Mouse (Mus musculus) liver, embryonic 13.5 days (tissue): ENCODE measurements around the gene Eef2. TPM values are rescaled to one million over a fixed set of nuclear protein-coding genes. Genes with fewer than 3 reads are reported as not detected.
A peak's percentile ranks its signal among the peaks of the same experiment; 100 is the strongest.
"Not testable (repeated sequence)": the region's sequence is repeated elsewhere in the genome, so short reads cannot be mapped to it uniquely, and the experiment has no call there.

ENCODE experiments used
- ATAC-seq: fragments of 200-750 bp; cut with Nextera tagmentation; 2 replicates; pipeline ENCODE4 v1.8.0; 2017; ENCODE audit warnings: low read depth, mild to moderate bottlenecking, moderate number of reproducible peaks, moderate library complexity
- DNase-seq: peaks from one replicate; pipeline ENCODE4 v3.0.0; 2022
- H3K27ac ChIP-seq: fragments of 300-500 bp; sonication (generic); 2 replicates; pipeline ENCODE4 v1.5.1; 2015; ENCODE audit warnings: moderate library complexity, mild to moderate bottlenecking, inconsistent platforms
- H3K27me3 ChIP-seq: fragments of 300-500 bp; sonication (generic); 2 replicates; pipeline ENCODE4 v1.6.1; 2015; ENCODE audit warnings: mild to moderate bottlenecking, inconsistent platforms
- H3K36me3 ChIP-seq: fragments of 300-500 bp; sonication (generic); 2 replicates; pipeline ENCODE4 v1.6.1; 2015; ENCODE audit warnings: mild to moderate bottlenecking, inconsistent platforms
- H3K4me1 ChIP-seq: fragments of 300-500 bp; sonication (generic); replicated peaks from 2 replicates; pipeline ENCODE4 v1.6.1; 2015; ENCODE audit warnings: inconsistent platforms
- H3K4me2 ChIP-seq: fragments of 300-500 bp; sonication (generic); 2 replicates; pipeline ENCODE4 v1.6.1; 2015; ENCODE audit warnings: inconsistent platforms, mild to moderate bottlenecking, moderate library complexity
- H3K4me3 ChIP-seq: fragments of 300-500 bp; sonication (generic); replicated peaks from 2 replicates; pipeline ENCODE4 v1.5.1; 2015; ENCODE audit warnings: mild to moderate bottlenecking, inconsistent platforms
- H3K9ac ChIP-seq: fragments of 300-500 bp; sonication (generic); 2 replicates; pipeline ENCODE4 v1.6.1; 2015; ENCODE audit warnings: mild to moderate bottlenecking, inconsistent platforms
- H3K9me3 ChIP-seq: fragments of 300-500 bp; sonication (generic); replicated peaks from 2 replicates; pipeline ENCODE4 v1.6.1; 2016; ENCODE audit warnings: inconsistent platforms
- WGBS: fragments of 180-500 bp; shearing (Covaris S2); methylation state at CpG from one replicate; pipeline ENCODE4 v1.1.7; 2015; ENCODE audit not compliant: insufficient replicate concordance; 5-methylcytosine and 5-hydroxymethylcytosine counted together
- polyA plus RNA-seq: library from polyadenylated mRNA; unstranded; fragments of >200 nt; fragmentation: Nextera tagmentation; extraction: Ambion mirVana; gene quantifications from 2 replicates; pipeline ENCODE4 v1.2.1, GENCODE M21; 2015

The Eef2 gene
- polyA plus RNA-seq, 1 experiment from 2014 or later = 369 TPM

GRCm38 (mm10) chr10:81173132-81173531 lies 3.3 kb upstream of the Eef2 start:
- peak overlapping the region; percentile 25 for H3K4me3 ChIP-seq
- no peaks in the 10 kb centered on the region for H3K27me3 ChIP-seq
- H3K9me3 ChIP-seq = no peaks in the 10 kb centered on the region
- H3K9ac ChIP-seq = peak overlapping the region; percentile 60
- peak; percentile 73 for DNase-seq
- 5% methylated on average over 21 of the region's 21 CpGs for WGBS
- peak; percentile 28 for ATAC-seq
- peaks cover 12% of the 10 kb centered on the region for H3K36me3 ChIP-seq
- peak overlapping the region; percentile 47 for H3K4me2 ChIP-seq
- H3K4me1 ChIP-seq = peaks cover 59% of the 10 kb centered on the region
- H3K27ac ChIP-seq = peak overlapping the region; percentile 75

GRCm38 (mm10) chr10:81174617-81175344 lies 1.6 kb upstream of the Eef2 start:
- Histone ChIP-seq H3K9ac (peak overlapping the region; percentile 100), H3K4me2 (peak overlapping the region; percentile 68), H3K27me3 (no peaks in the 10 kb centered on the region), H3K36me3 (peaks cover 29% of the 10 kb centered on the region), H3K9me3 (no peaks in the 10 kb centered on the region), H3K4me3 (peak overlapping the region; percentile 17), H3K4me1 (peaks cover 66% of the 10 kb centered on the region), H3K27ac (peak overlapping the region; percentile 83)
- 10% methylated on average over 29 of the region's 29 CpGs for WGBS
- DNase-seq (peak; percentile 77), ATAC-seq (peak; percentile 25)

GRCm38 (mm10) chr10:81175345-81175701 lies 1.1 kb upstream of the Eef2 start:
- ATAC-seq, H3K27me3 ChIP-seq, H3K9me3 ChIP-seq, DNase-seq: not testable (repeated sequence)
- H3K4me3 ChIP-seq = peak overlapping the region; percentile 17
- peaks cover 34% of the 10 kb centered on the region for H3K36me3 ChIP-seq
- H3K4me1 ChIP-seq = peaks cover 70% of the 10 kb centered on the region
- H3K27ac ChIP-seq = peak overlapping the region; percentile 83
- peak overlapping the region; percentile 100 for H3K9ac ChIP-seq
- 14% methylated on average over 4 of the region's 4 CpGs for WGBS
- H3K4me2 ChIP-seq = peak overlapping the region; percentile 68

GRCm38 (mm10) chr10:81175936-81176465 lies 430 bp upstream of the Eef2 start:
- ATAC-seq (no peak), DNase-seq (no peak)
- 12% methylated on average over 13 of the region's 13 CpGs for WGBS
- H3K9ac ChIP-seq = peak overlapping the region; percentile 100
- peaks cover 41% of the 10 kb centered on the region for H3K36me3 ChIP-seq
- peaks cover 75% of the 10 kb centered on the region for H3K4me1 ChIP-seq
- H3K4me2 ChIP-seq = peak overlapping the region; percentile 68
- H3K27me3 ChIP-seq = no peaks in the 10 kb centered on the region
- H3K4me3 ChIP-seq = peak overlapping the region; percentile 98
- H3K27ac ChIP-seq = peak overlapping the region; percentile 83
- no peaks in the 10 kb centered on the region for H3K9me3 ChIP-seq

GRCm38 (mm10) chr10:81177491-81177925 lies 1.1 kb downstream of the Eef2 start:
- H3K4me3 ChIP-seq = peak overlapping the region; percentile 98
- 4% methylated on average over 16 of the region's 16 CpGs for WGBS
- peak overlapping the region; percentile 95 for H3K27ac ChIP-seq
- no peaks in the 10 kb centered on the region for H3K9me3 ChIP-seq
- peaks cover 88% of the 10 kb centered on the region for H3K4me1 ChIP-seq
- H3K36me3 ChIP-seq = peaks cover 56% of the 10 kb centered on the region
- ATAC-seq (no peak), DNase-seq (no peak)
- peak overlapping the region; percentile 84 for H3K4me2 ChIP-seq
- peak overlapping the region; percentile 100 for H3K9ac ChIP-seq
- H3K27me3 ChIP-seq = no peaks in the 10 kb centered on the region

GRCm38 (mm10) chr10:81177958-81178712 lies 1.7 kb downstream of the Eef2 start:
- ATAC-seq = no peak
- Histone ChIP-seq H3K36me3 (peaks cover 57% of the 10 kb centered on the region), H3K9me3 (no peaks in the 10 kb centered on the region), H3K4me3 (peak overlapping the region; percentile 98), H3K27me3 (no peaks in the 10 kb centered on the region), H3K4me2 (peak overlapping the region; percentile 84), H3K27ac (peak overlapping the region; percentile 95), H3K9ac (peak overlapping the region; percentile 100), H3K4me1 (peaks cover 83% of the 10 kb centered on the region)
- WGBS = 48% methylated on average over 14 of the region's 14 CpGs
- no peak for DNase-seq

- no peaks in the 10 kb centered on the region for H3K9me3 ChIP-seq
- 90% methylated on average over 11 of the region's 11 CpGs for WGBS
- ATAC-seq = no peak
- peak overlapping the region; percentile 95 for H3K27ac ChIP-seq
- peaks cover 81% of the 10 kb centered on the region for H3K4me1 ChIP-seq
- no peaks in the 10 kb centered on the region for H3K27me3 ChIP-seq
- DNase-seq = no peak
- peaks cover 57% of the 10 kb centered on the region for H3K36me3 ChIP-seq
- peak overlapping the region; percentile 84 for H3K4me2 ChIP-seq
- H3K9ac ChIP-seq = peak overlapping the region; percentile 100
- peak overlapping the region; percentile 98 for H3K4me3 ChIP-seq
Measured at GRCm38 (mm10) chr10:81178927-81179326, 2.5 kb downstream of the Eef2 start.

- H3K27me3 ChIP-seq = no peaks in the 10 kb centered on the region
- DNase-seq (no peak), ATAC-seq (no peak)
- 90% methylated on average over 32 of the region's 32 CpGs for WGBS
- peaks cover 65% of the 10 kb centered on the region for H3K36me3 ChIP-seq
- peak overlapping the region; percentile 84; the same call in 1 of the 2 replicates for H3K4me2 ChIP-seq
- H3K4me3 ChIP-seq = peak overlapping the region; percentile 98; the same call in 1 of the 2 replicates
- peak overlapping the region; percentile 95 for H3K27ac ChIP-seq
- H3K4me1 ChIP-seq = peaks cover 81% of the 10 kb centered on the region
- no peaks in the 10 kb centered on the region for H3K9me3 ChIP-seq
- peak overlapping the region; percentile 100; the same call in 1 of the 2 replicates for H3K9ac ChIP-seq
Measured at GRCm38 (mm10) chr10:81179451-81180342, 3.3 kb downstream of the Eef2 start.

- peaks cover 75% of the 10 kb centered on the region for H3K4me1 ChIP-seq
- 87% methylated on average over 13 of the region's 13 CpGs for WGBS
- no peak for ATAC-seq
Measured at GRCm38 (mm10) chr10:81180946-81181345, 4.5 kb downstream of the Eef2 start.

GRCm38 (mm10) chr10:81181860-81182259 lies 5.4 kb downstream of the Eef2 start:
- H3K36me3 ChIP-seq = peaks cover 83% of the 10 kb centered on the region
- peaks cover 73% of the 10 kb centered on the region for H3K4me1 ChIP-seq
- ATAC-seq, H3K27me3 ChIP-seq, H3K9me3 ChIP-seq, H3K9ac ChIP-seq, DNase-seq: not testable (repeated sequence)
- H3K27ac ChIP-seq = peak overlapping the region; percentile 62
- H3K4me3 ChIP-seq = 0 out of 2 replicates have a peak overlapping the region, but pooled peaks have one; percentile 8
- 79% methylated on average over 12 of the region's 12 CpGs for WGBS
- H3K4me2 ChIP-seq = peak overlapping the region; percentile 34; the same call in 1 of the 2 replicates

More at GRCm38 (mm10) chr10:81180946-81181345, 4.5 kb downstream of the Eef2 start:
- Histone ChIP-seq H3K27me3 (no peaks in the 10 kb centered on the region), H3K4me3 (no peak overlapping the region), H3K36me3 (peaks cover 76% of the 10 kb centered on the region), H3K9ac (no peak overlapping the region; the same call in 1 of the 2 replicates), H3K27ac (peak overlapping the region; percentile 62; the same call in 1 of the 2 replicates), H3K4me2 (no peak overlapping the region), H3K9me3 (no peaks in the 10 kb centered on the region)
- no peak for DNase-seq
